Mouse (Mus musculus): Measurements from ENCODE around the gene Mad1l1. TPM values are rescaled to one million over a fixed set of nuclear protein-coding genes. Genes with fewer than 3 reads are reported as not detected.

Gene Mad1l1
- 30.5 TPM for polyA plus RNA-seq (2017; shearing (Covaris generic))

GRCm38 (mm10) chr5:140321042-140321755, at the start of gene Mad1l1, which contains the start of gene Nudt1:
Mad1l1 (minus strand) TSS chr5:140321552.
Nudt1 (plus strand) TSS chr5:140321656.

DNA sequence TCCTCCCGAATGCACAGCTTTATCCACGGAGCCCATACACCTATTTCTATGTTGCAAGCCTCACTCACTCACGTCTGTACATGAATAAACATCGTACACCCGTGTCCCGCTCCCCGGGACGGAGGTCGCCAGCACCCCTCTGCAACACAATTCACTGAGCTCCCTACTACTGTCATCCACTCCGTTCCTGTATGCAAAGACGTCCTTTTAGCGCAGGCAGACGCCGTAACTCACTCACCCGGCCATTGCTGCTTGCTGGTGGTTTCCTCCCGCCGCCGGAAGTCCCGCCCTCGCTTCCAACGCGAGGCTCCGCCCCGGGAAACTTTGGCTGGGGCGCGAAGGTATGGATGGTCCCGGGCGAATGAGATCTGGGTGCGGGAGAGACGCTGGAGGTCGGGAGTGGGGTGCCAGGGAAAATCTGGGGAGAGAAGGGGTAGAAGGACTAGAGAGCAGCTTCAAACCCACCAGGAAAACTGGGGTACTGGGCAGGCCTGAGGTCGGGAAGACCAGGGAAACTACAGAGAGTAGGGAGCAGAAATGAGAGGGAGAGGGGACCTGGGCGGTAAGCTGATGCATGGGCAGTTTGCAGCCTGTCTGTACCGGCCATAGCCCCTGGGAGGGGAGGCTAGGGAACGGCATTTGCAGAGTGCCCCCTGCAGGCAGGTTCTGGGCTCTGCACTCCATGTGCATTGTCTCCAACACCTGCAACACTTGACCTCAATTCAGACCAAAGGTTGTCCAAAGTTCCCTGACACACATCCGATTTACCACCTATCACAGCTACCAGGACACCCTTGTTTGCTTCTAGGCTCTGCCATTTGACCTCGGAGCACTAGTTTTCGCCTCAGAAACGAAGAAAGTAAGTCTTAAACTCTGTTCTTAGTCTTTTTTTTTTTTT, 10.5 kb upstream of the Mad1l1 start, which contains the start of gene Mrm2:
Gene Mrm2, minus strand, starts transcription at position 284 of the 898 bp plus-strand sequence.

Other genes starting within 250 kb of the Mad1l1 start
- gene Nudt1, start 104 bp upstream of the Mad1l1 start, polyA plus RNA-seq (2017; shearing (Covaris generic)): 27.0 TPM
- 19.8 TPM for gene Mrm2, start 10.3 kb upstream of the Mad1l1 start, polyA plus RNA-seq (2017; shearing (Covaris generic))
- 2.5 TPM for gene Snx8, start 67.7 kb upstream of the Mad1l1 start, polyA plus RNA-seq (2017; shearing (Covaris generic))
- 32.4 TPM for gene Eif3b, start 97.8 kb upstream of the Mad1l1 start, polyA plus RNA-seq (2017; shearing (Covaris generic))
- gene Gm4869, start 124.1 kb upstream of the Mad1l1 start, polyA plus RNA-seq (2017; shearing (Covaris generic)): not detected
- 43.3 TPM for gene Chst12, start 184.0 kb upstream of the Mad1l1 start, polyA plus RNA-seq (2017; shearing (Covaris generic))
- gene Grifin, start 243.5 kb upstream of the Mad1l1 start, polyA plus RNA-seq (2017; shearing (Covaris generic)): 4.2 TPM